Mouse (Mus musculus) lung, embryonic 14.5 days (tissue): ENCODE results near the gene Cir1. TPM values are rescaled to one million over a fixed set of nuclear protein-coding genes. Genes with fewer than 3 reads are reported as not detected.

Source experiments
- ATAC-seq: fragments of 200-750 bp; cut with Nextera tagmentation; 2 replicates; pipeline ENCODE4 v1.8.0; 2017; ENCODE audit warnings: mild to moderate bottlenecking, moderate TSS enrichment, moderate library complexity; ENCODE audit not compliant: insufficient read depth
- DNase-seq: peaks from one replicate; pipeline ENCODE4 v3.0.0-alpha.2; 2015
- H3K27ac ChIP-seq: fragments of 300-500 bp; sonication (generic); 2 replicates; pipeline ENCODE4 v1.5.1; 2014; ENCODE audit warnings: low read depth, mild to moderate bottlenecking, moderate library complexity
- H3K27me3 ChIP-seq: fragments of 300-500 bp; sonication (generic); 2 replicates; pipeline ENCODE4 v1.6.1; 2014; ENCODE audit warnings: low read length, control low read depth; ENCODE audit not compliant: insufficient read depth
- H3K36me3 ChIP-seq: fragments of 300-500 bp; sonication (generic); 2 replicates; pipeline ENCODE4 v1.6.1; 2014; ENCODE audit warnings: control low read depth; ENCODE audit not compliant: insufficient read depth
- H3K4me1 ChIP-seq: fragments of 300-500 bp; sonication (generic); 2 replicates; pipeline ENCODE4 v1.6.1; 2014; ENCODE audit warnings: antibody characterized with exemption, control low read depth; ENCODE audit not compliant: insufficient read depth
- H3K4me2 ChIP-seq: fragments of 300-500 bp; sonication (generic); 2 replicates; pipeline ENCODE4 v1.6.1; 2014; ENCODE audit warnings: mild to moderate bottlenecking
- H3K4me3 ChIP-seq: fragments of 300-500 bp; sonication (generic); 2 replicates; pipeline ENCODE4 v1.5.1; 2014; ENCODE audit warnings: low read depth, low read length
- H3K9ac ChIP-seq: fragments of 300-500 bp; sonication (generic); 2 replicates; pipeline ENCODE4 v1.6.1; 2014
- H3K9me3 ChIP-seq: fragments of 300-500 bp; sonication (generic); 2 replicates; pipeline ENCODE4 v1.6.1; 2016; ENCODE audit warnings: low read depth, low read length, control low read depth
- CTCF ChIP-seq: IDR thresholded peaks from 2 replicates; pipeline ENCODE4 v1.5.1; 2016; ENCODE audit warnings: antibody characterized with exemption, low read depth
- WGBS: fragments of 180-500 bp; shearing (Covaris S2); extraction: QIAGEN DNeasy Blood & Tissue Kit; methylation state at CpG from one replicate; pipeline ENCODE4 v1.1.7; 2014; 5-methylcytosine and 5-hydroxymethylcytosine counted together
- polyA plus RNA-seq: library from polyadenylated mRNA; unstranded; fragments of >200 nt; fragmentation: Nextera tagmentation; extraction: Ambion mirVana; gene quantifications from 2 replicates; pipeline ENCODE4 v1.2.1, GENCODE M21; 2014

Cir1 gene
- polyA plus RNA-seq, 1 experiment from 2014 or later = 20.9 TPM

DNA sequence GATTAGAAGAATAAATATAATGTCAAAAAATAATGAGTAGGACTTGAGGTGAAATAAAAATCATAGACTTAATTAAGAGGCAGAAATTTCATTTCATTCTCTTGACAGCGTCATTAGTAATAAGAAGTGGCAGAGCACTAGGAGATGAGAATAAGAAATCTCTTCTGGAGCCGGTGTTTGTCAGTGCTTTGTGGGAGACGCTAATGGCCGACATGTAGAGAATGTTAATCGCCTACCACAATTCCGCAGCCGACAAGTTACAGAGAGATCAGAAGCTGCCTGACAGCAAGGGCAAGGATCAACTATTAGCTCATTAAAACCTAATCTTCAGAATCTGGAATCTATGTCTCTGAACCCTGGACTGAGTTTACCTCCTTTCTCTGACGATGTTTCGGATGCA lies 35.3 kb upstream of the Cir1 start:
- H3K9ac ChIP-seq = no peak overlapping the region
- no peak overlapping the region for H3K4me3 ChIP-seq
- WGBS = 41% methylated on average over 9 of the region's 9 CpGs
- TF ChIP-seq CTCF = no peak
- DNase-seq (peak; percentile 26), ATAC-seq (no peak)
- H3K4me1 ChIP-seq = peaks cover 3% of the 10 kb centered on the region; the same call in 1 of the 2 replicates
- no peak overlapping the region for H3K27ac ChIP-seq
- H3K27me3 ChIP-seq = no peaks in the 10 kb centered on the region
- peak overlapping the region; percentile 28 for H3K4me2 ChIP-seq
- no peaks in the 10 kb centered on the region for H3K36me3 ChIP-seq
- H3K9me3 ChIP-seq = no peaks in the 10 kb centered on the region

- TF ChIP-seq CTCF = no peak
- H3K27me3 ChIP-seq = no peaks in the 10 kb centered on the region
- no peak overlapping the region for H3K27ac ChIP-seq
- no peak for ATAC-seq
- no peak overlapping the region for H3K4me2 ChIP-seq
- H3K9me3 ChIP-seq = no peaks in the 10 kb centered on the region
- peaks cover 3% of the 10 kb centered on the region; the same call in 1 of the 2 replicates for H3K4me1 ChIP-seq
- H3K9ac ChIP-seq = no peak overlapping the region
- H3K4me3 ChIP-seq = no peak overlapping the region
- H3K36me3 ChIP-seq = no peaks in the 10 kb centered on the region
- DNase-seq = peak; percentile 7
- 52% methylated on average over 6 of the region's 6 CpGs for WGBS
Observed at GRCm38 (mm10) chr2:73347136-73347535, 34.6 kb upstream of the Cir1 start.

GRCm38 (mm10) chr2:73346345-73347086 lies 34.0 kb upstream of the Cir1 start:
- Histone ChIP-seq H3K9me3 (no peaks in the 10 kb centered on the region), H3K4me2 (no peak overlapping the region), H3K27me3 (no peaks in the 10 kb centered on the region), H3K4me3 (no peak overlapping the region), H3K4me1 (peaks cover 3% of the 10 kb centered on the region; the same call in 1 of the 2 replicates), H3K27ac (no peak overlapping the region), H3K9ac (no peak overlapping the region), H3K36me3 (no peaks in the 10 kb centered on the region)
- peak; percentile 18 for DNase-seq
- WGBS = 52% methylated on average over 13 of the region's 13 CpGs
- ATAC-seq = 0 out of 2 replicates have a peak, but pooled peaks have one; percentile 28
- no peak for TF ChIP-seq CTCF

- no peak for TF ChIP-seq CTCF
- no peak for ATAC-seq
Observed at GRCm38 (mm10) chr2:73345204-73345603, 32.7 kb upstream of the Cir1 start.

GRCm38 (mm10) chr2:73343701-73344100 lies 31.2 kb upstream of the Cir1 start:
- TF ChIP-seq CTCF = no peak
- no peaks in the 10 kb centered on the region for H3K36me3 ChIP-seq
- H3K9ac ChIP-seq = no peak overlapping the region
- WGBS = 53% methylated on average over 5 of the region's 5 CpGs
- ATAC-seq = peak; percentile 49; the same call in 1 of the 2 replicates
- no peaks in the 10 kb centered on the region for H3K9me3 ChIP-seq
- H3K27ac ChIP-seq = no peak overlapping the region
- DNase-seq = peak; percentile 68
- no peaks in the 10 kb centered on the region for H3K27me3 ChIP-seq
- H3K4me1 ChIP-seq = peaks cover 3% of the 10 kb centered on the region; the same call in 1 of the 2 replicates
- H3K4me2 ChIP-seq = 0 out of 2 replicates have a peak overlapping the region, but pooled peaks have one; percentile 2
- H3K4me3 ChIP-seq = no peak overlapping the region

More at GRCm38 (mm10) chr2:73345204-73345603, 32.7 kb upstream of the Cir1 start:
- H3K36me3 ChIP-seq = no peaks in the 10 kb centered on the region
- no peaks in the 10 kb centered on the region for H3K9me3 ChIP-seq
- no peaks in the 10 kb centered on the region for H3K27me3 ChIP-seq
- H3K27ac ChIP-seq = no peak overlapping the region
- WGBS = 83% methylated on average over 4 of the region's 4 CpGs
- H3K9ac ChIP-seq = no peak overlapping the region
- no peak overlapping the region for H3K4me2 ChIP-seq
- H3K4me3 ChIP-seq = no peak overlapping the region
- H3K4me1 ChIP-seq = peaks cover 3% of the 10 kb centered on the region; the same call in 1 of the 2 replicates
- no peak for DNase-seq

DNA sequence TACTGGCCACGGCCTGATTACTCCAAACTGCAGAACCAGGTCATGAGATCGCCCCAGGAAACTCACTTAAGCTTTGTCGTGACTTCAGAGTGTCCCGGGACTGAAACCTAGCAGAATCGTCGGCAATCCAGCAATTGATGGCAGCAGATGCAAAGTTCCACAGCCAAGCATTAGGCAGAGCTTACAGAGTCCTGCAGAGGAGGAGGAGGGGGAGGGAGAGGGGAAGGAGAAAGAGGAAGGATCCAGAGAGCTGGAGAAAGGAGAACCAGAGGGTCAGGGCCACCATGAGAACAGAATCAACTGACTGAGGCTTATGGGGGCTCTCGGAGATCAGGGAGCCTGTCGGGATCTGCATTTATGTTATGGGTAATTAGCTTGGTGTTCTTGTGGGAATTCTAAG lies 25.9 kb upstream of the Cir1 start:
- no peak for TF ChIP-seq CTCF
- Histone ChIP-seq H3K4me3 (no peak overlapping the region), H3K9ac (no peak overlapping the region), H3K9me3 (no peaks in the 10 kb centered on the region), H3K4me2 (no peak overlapping the region), H3K4me1 (no peaks in the 10 kb centered on the region), H3K27me3 (no peaks in the 10 kb centered on the region), H3K27ac (no peak overlapping the region), H3K36me3 (no peaks in the 10 kb centered on the region)
- ATAC-seq (no peak), DNase-seq (no peak)
- whole genome bisulfite sequencing = 70% methylated on average over 8 of the region's 8 CpGs

GRCm38 (mm10) chr2:73335949-73336348 lies 23.4 kb upstream of the Cir1 start:
- TF ChIP-seq CTCF = no peak
- no peaks in the 10 kb centered on the region for H3K27me3 ChIP-seq
- no peak overlapping the region for H3K4me3 ChIP-seq
- no peak overlapping the region for H3K27ac ChIP-seq
- no peaks in the 10 kb centered on the region for H3K9me3 ChIP-seq
- WGBS = 89% methylated on average over 3 of the region's 3 CpGs
- no peaks in the 10 kb centered on the region for H3K4me1 ChIP-seq
- DNase-seq (no peak), ATAC-seq (no peak)
- no peak overlapping the region for H3K4me2 ChIP-seq
- H3K36me3 ChIP-seq = no peaks in the 10 kb centered on the region
- H3K9ac ChIP-seq = no peak overlapping the region
